Mouse (Mus musculus) thymus, postnatal 0 days (tissue): Measurements from ENCODE around the gene Dnajb3. TPM values are rescaled to one million over a fixed set of nuclear protein-coding genes. Genes with fewer than 3 reads are reported as not detected.
"Not testable (repeated sequence)": the region's sequence is repeated elsewhere in the genome, so short reads cannot be mapped to it uniquely, and the experiment has no call there.

ENCODE experiments used
- DNase-seq: peaks from one replicate; pipeline ENCODE4 v3.0.0-alpha.2; 2015; ENCODE audit warnings: low spot score
- polyA plus RNA-seq: library from polyadenylated mRNA; unstranded; fragments of >200 nt; fragmentation: Nextera tagmentation; extraction: Ambion mirVana; gene quantifications from 2 replicates; pipeline ENCODE4 v1.2.1, GENCODE M21; 2015

The Dnajb3 gene
- polyA plus RNA-seq, 1 experiment from 2014 or later: 2.9 TPM

DNA sequence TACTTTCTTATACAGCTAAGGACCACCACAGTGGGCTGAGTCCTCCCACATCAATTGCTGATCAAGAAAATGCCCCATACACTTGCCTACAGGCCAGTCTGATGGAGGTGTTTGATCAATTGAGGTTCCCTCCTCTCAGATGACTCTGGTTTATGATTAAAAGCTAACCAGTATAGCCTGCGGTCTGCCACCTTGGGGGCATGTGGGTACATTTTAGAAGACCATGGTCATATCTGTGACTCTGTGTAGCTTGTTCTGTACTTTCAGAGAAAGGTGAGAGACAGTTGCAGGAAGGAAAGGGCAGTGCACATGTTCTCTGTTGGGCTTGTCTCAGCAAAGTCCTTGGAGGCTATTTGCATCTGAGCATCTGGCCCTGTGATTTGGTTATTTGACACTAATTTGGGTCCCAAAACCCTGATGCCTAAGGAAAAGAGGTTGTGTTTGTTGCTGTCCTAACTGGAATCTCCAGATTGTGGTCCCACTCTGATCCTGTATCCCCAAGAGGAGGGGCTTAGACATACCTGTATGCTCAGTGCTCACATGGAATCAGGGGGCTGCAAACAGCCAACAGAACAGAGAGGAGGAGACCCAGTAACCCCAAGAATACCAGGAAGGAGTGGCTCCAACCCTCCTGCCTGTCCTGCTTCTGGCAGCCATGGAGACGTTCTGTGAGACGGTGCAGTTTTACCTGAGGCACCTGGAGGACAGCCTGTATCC is 27.2 kb upstream of the Dnajb3 start:
- no peak for DNase-seq

DNA sequence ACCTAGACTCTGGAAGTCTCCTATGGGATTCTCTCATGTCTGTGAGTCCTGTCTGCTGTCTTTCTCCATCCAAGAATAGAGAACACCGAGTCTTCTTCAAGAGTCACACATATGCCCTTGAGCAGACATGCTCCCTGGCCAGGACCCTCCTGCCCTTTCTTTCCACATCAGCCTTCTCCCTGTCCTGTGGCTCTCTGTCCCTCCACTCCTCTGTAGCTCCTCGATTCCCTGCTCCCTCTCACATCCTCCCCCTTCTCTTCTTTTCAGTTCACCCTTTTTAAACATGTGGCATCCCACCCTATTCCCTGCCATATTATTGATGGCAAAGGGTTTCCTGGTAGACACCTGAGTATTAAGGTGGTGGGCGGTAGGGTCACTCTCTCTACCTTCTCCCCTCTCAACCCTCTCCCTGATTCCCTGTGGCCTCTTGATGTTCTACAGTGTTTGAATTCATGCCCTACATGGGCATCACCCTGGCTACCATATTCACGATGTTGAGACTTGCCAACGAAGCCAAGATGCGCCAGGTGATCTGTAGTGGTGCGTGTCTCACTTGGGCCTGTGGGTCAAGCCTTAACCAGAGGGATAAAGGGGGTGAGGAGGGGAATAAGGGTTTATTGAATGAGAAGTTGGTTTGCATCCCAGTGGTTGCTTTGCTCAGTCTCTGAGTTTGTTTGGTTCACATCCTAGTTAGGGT is 26.4 kb upstream of the Dnajb3 start:
- no peak for DNase-seq

DNA sequence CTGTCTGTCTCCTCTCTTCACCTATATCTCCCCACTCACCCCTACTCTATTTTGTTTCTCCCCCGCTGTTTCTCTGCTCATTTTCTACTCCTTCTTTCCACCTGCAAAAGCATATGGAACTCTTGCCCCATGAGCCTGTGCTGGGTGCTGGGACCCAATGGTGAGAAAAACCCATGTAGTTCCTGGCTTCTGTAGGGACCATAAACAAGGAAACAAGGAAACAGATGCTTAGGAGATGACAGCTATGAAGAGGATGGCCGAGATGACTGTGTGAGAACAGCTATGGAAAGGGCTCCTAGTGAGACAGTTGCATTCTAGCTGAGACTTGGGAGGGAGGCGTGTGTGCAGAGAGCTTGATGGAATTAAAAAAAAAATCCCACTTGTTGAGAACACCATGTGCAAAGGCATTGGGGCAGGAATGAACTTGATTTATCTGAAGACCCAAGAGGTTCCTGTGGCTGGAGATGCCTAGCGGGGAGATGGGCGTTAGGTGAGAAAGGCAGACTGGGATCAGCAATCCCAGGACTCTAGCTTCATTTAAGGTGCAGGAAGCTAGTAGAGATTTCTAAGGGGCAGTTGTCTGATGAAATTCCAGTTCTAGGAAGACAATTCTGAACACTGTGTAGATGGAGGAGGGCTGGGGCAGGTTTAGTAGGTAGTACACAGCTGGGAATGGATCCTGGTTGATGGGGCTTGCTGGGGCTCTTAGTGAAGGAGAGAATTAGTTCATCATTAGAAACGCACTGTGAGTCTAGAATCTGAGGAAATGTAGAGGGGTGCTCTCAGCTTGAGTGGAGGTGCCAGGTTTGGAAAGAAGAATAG is 25.6 kb upstream of the Dnajb3 start:
- no peak for DNase-seq

DNA sequence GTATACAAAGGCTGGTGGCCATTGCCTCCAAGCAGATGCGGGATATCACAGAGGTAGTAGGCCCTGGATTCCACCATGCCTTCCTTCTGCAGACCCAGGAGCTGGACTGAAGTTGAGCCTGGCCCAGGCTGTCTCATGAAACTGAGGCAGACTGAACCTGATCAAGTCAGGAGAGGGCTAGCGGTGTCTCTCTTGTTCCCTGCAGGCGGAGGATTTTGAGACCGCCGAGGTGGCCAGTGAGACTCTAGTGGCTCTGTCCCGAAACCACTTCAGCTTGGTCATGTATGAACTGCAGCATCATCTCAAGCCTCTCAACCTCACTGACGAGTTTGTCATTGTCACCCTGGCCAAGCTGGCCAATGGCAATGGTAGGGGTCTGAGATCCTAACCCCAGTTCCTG is 24.8 kb upstream of the Dnajb3 start:
- DNase-seq: no peak

DNA sequence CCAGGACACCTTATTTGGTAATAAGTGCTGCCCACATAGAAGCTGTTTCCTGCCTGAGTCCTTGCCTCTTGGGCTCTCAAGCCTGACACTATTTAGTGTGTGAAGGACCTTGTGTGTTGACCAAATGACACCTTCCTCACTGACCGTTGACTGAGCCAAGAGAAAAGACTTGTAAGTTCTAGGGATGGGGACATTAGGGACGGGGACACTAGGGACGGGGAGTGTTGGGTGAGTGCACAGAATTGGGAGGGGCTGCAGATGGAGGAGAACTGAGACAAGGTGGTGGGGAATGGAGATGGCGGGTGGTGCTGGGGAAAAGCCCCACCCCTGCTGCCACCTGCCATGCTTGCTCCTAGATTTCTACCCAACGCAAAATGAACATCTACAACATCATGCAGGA is 24.4 kb upstream of the Dnajb3 start:
- DNase-seq: no peak

DNA sequence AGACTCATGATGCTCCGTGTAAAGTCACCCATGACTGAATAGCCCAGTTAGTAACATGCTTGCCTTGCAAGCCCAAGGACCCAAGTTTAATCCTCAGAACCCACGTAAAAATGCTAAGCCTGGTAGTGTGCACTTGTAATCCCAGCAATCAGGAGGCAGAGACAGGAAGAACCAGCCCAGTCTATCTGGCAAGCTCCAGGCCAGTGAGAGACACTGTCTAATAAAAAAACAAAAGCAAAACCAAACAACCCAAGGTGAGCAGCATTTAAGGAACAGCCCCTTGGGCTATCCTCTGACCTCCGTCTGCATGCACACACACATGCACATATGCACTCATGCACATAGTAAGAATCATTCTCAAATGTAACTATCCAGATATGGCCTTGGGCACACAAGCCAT is 24.0 kb upstream of the Dnajb3 start:
- no peak for DNase-seq

DNA sequence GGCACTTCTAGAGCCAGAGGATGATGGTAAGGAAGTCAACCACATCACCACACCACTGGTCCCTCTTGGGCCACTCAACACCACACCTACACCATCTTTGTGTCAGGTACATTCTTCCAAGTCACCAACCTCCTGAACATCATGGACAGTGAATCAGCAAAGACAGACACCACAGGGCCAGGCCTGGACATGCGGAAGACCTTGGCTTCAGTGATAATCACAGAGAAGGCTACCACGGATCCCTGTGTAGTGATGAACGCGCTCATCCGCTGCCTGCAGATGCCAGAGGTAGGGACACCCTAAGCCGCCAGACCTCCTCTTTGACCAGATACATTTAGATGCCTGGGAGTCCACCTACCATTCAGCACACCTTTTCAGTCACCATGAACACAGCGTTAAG is 22.5 kb upstream of the Dnajb3 start:
- no peak for DNase-seq

DNA sequence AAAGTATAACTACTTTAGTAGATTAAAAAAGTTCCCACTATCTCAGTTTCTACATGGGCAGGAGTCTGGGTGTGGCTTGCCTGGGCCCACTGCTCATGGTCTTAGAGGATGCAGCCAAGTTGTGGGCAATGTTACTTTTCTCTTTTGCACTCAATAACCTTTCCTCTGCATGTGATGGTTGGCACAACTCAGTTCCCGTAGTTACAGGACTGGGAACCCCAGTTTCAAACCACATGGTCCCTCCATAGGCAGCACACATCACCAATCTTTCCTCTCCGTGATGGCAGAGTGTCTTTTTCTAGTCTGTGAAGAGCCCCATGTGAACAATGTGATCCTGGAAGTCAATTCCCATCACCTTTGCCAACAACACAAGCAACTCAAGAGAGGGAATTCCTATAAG is 21.9 kb upstream of the Dnajb3 start:
- no peak for DNase-seq

DNA sequence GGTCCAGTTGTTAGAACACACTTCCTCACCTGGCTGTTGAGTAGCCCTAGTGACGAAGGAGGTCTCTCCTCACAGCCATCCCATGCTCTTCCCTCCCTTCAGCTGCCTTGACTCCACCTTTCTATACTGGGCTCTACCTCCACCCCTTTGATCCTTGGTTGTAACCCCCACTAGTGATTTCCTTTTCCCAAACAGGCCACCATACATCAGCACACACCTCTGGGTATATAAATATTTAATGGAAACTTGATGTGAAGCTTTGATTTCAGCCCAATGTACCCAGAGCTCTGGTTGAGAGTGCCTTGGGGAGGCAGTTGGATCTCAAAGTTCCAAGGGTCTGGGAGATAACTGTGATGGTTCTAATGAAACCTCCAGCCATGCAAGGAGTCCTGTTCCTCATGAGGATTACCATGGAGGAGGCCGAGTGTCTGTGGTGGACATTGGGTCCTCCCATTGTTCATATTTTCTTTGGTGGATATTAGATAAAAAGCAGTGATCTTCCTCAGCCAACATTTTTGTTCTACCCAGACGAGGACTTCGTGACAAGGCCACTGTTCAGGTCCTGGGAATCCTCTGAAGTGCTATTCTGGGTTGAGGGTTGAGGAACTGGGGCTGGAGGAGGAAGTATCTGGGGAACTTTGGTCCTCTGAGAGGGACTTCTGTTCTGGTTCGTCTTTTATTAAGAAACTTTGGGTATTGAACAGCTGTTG is 21.2 kb upstream of the Dnajb3 start, which contains the start of gene Mroh2a:
TSS of gene Mroh2a (plus strand) at position 317 of the 710 bp plus-strand sequence.
- DNase-seq: no peak

DNA sequence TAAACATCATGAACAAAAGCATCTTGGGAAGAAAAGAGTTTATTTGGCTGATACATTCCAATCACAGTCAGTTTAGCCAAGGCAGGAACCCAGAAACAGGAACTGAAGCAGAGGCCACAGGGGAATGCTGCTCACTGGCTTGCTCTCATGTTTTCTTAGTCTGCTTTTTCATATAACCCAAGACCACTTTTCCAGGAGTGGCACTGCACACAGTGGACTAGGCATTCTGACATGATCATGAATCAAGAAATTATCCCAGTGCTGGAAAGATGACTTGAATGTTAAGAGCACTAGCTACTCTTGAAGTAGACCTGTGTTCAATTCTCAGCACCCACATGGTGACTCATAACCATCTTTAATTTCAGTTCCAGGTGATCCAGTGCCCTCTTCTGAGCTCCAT is 20.2 kb upstream of the Dnajb3 start:
- no peak for DNase-seq

DNA sequence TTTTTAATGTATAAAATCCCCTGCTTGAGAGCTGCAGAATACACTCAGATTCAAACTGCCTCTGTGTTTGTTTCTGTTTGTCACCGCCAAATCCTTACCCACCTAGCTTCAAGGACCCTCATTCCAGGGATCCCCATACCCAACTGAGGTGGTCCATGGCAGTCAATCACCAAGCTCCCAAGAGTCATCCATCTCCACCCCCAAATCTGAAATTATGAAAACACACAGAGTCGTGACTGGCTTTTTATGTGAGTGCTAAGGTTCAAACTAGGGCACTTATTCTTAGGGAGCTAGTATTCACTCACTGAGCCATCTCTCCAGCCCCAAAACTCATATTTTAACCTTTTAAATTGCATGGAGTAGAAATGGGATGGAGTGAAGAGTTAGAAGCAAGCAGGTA is 19.7 kb upstream of the Dnajb3 start:
- not testable (repeated sequence) for DNase-seq

DNA sequence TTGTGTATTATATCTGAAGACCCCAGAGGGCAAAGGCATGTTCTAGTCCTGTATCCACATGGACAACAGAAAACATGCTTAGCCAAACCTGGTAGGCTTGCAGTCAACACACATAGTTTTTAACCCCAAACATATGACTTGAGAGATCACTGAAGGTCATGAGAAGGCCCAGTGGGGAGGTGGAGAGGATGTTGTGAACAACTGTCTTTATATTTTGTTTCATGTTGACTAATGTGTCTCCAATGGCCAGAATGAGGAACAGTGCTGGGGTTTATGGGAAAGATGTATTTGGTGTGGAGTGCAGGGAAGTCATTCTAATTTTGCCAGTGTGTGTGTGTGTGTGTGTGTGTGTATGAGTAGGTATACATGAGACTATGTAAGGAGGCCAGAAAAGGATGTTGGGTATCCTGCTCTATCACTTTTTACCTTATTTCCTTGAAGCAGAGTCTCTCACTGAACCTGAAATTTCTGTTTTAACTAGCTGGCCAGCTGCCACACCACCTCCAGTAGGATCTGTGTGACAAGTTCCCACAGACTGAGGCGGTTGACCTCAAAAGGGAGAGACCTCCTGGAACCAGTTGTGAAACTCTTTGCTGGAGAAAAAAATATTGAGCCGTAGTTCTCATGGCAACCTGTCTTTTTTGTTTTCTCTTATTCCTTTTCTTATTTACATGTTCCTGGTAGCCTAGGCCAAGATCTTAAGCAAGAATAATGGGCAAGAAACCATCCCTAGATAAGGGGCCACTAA is 18.6 kb upstream of the Dnajb3 start:
- DNase-seq: no peak

DNA sequence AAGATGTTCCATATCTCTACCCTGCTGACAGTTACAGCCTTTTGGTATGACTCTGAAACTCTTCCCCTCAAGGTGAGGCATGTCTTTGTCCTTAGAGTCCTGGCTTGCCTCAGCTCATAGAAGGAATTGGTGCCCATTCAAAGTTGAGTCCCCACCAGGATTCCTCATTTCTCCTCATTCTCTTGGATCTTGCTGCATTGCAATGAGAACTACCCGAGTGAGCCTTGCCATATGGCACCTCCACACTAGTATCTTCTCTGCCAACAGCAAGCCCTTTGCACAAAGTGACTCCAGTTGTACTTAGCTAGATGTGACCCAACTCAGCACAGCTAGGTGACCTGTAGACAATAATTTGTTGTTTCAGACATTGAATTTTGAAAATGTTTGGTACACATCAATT is 18.0 kb upstream of the Dnajb3 start:
- DNase-seq: no peak

DNA sequence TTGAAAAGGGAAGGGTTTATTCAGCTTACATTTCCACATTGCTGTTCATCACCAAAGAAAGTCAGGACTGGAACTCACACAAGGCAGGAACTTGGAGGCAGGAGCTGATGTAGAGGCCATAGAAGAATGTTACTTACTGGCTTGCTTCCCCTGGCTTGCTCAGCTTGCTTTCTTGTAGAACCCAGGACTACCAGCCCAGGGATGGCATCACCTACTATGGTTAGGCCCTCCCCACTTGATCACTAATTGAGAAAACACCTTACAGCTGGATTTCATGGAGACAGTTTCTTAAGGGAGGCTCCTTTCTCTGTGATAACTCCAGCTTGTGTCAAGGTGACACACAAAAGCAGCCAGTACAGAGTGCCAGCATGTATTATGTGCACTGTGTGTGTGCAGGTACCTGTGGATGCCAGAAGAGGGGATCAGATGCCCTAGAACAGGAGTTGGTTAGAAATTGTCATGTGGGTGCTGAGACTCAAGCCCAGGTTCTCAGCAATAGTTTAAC is 17.5 kb upstream of the Dnajb3 start:
- not testable (repeated sequence) for DNase-seq

DNA sequence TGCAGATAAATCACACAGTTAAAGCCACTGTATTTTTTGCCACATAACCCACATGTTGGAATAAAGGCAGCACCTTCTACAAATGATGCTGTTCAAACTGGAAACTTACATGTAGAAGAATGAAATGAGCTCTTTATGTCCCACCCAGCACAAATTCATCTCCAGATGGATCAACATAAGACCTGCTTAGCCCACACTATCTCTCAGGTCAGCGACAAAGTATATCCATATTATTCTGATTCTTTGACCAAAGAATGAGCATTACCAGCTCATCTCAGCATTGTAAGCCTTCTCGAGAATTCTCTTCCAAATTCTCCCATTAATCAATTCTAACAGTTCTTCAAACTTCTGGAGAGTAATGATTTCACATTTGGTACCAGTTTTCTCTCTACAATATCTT is 16.6 kb upstream of the Dnajb3 start:
- no peak for DNase-seq

DNA sequence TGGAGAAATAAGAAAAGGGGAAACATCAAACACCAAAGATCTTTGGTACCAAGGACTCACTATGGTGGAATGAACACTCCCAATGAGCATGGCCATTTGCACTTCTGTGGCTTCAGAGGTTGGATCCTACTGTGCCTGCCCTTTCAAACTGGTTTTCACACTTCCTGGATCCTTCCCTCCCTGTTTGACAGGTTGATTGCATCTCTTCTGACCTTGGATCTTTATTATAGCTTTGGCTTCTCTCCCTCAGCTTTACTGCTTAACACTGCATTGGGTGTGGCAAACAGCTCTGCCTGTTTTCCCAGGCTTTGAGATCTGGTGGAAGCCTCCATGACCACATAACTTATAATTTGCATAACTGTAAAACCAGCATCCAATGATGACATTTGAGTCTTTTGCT is 14.8 kb upstream of the Dnajb3 start:
- DNase-seq: no peak

DNA sequence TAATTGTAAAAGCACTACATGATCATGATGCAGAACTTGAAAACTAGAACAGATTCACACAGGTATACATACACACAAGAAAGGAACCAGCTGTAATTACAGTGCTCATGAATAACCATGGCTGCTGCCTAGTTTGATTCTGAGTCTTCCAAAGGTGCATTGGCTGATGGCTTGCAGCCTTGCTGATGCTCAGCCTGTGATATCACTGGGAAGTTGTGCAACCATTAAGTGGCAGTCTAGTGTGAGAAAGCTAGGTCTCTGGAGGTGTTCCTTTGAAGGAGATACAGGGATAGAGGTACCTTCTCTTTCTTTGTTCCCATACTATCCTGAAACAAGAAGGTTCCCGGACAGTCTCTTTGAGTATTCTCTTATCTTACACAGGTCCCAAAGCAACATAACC is 13.5 kb upstream of the Dnajb3 start:
- DNase-seq: no peak

DNA sequence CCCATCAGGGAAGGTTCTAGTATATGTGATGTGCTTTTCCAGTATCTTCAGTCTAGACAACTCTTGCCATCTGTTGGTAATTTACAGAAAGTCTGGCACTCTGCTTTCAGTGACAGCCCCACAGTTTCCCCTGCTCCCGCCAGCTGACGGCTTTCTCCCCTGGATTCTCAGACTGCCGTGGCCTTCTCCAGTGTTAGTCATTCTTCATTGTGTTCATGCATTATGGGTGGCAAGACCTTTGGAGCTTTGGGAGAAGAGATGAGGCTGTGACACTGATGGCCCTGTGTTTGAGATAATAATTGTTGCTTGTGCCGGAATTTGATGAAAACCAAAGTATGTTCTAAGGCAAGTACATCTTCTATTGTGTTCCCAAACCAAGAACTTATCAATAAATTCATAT is 13.0 kb upstream of the Dnajb3 start:
- DNase-seq: no peak

DNA sequence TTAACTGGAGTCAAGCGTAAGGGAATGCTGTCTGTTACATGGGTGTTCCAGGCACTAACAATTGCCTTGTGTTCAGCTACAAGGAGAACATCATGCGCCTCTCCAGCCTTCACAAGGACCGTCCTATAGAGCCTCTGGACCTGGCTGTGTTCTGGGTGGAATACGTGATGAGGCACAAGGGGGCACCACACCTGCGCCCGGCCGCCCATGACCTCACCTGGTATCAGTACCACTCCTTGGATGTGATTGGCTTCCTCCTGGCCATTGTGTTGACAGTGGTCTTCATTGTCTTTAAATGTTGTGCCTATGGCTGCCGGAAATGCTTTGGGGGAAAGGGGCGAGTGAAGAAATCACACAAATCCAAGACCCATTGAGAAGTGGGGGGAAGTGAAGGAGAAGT is 12.5 kb upstream of the Dnajb3 start:
- peak; percentile 11 for DNase-seq

DNA sequence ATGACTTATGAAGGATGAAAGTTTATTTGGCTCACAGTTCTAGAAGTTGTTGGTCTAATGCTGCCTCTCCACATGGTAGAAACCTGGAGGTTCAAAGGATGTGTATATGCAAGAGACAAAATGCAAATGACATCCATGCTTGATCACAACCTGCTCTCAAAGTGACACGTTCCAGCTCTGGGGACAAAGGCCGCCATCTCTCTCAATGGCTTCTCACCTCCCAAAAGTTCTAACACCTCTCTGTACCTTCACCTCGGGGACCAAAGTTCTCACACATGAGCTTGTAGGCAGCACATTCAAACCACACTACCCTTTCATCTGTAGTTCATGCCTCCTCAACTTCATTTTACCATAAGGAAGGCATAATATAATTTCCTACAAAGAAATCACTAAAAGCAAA is 12.0 kb upstream of the Dnajb3 start:
- peak; percentile 2 for DNase-seq

DNA sequence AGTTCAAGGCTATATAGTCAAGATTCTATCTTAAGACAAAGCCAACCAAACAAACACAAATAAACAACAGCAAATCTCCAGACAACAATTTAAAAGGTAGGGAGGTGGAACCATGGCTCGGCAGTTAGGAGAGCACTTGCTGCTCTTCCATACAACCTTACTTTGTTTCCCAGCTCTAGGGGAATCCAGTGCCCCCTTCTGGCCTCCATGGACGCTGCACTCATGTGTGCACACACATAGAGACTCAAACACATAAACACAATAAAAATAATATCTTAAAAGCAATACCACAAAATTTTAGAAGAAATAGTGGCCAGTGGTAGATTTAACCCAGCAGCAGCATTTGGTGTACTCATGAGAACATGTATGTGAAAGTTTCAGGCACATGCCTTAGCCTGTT is 11.6 kb upstream of the Dnajb3 start:
- DNase-seq: peak; percentile 11
